Mouse (Mus musculus) limb, embryonic 14.5 days (tissue): ENCODE results near the gene Srgap1. TPM values are rescaled to one million over a fixed set of nuclear protein-coding genes. Genes with fewer than 3 reads are reported as not detected.
A peak's percentile ranks its signal among the peaks of the same experiment; 100 is the strongest.

Source experiments
- ATAC-seq: fragments of 200-750 bp; cut with Nextera tagmentation; 2 replicates; pipeline ENCODE4 v1.8.0; 2017; ENCODE audit warnings: low read depth, moderate number of reproducible peaks, moderate TSS enrichment; ENCODE audit not compliant: low FRiP score
- DNase-seq: peaks from one replicate; pipeline ENCODE4 v3.0.0-alpha.2; 2015; ENCODE audit warnings: low spot score
- H3K27ac ChIP-seq: fragments of 300-500 bp; sonication (generic); replicated peaks from 2 replicates; pipeline ENCODE4 v1.5.1; 2014; ENCODE audit warnings: low read depth, mild to moderate bottlenecking, low read length, moderate library complexity, mixed read lengths
- H3K27me3 ChIP-seq: fragments of 300-500 bp; sonication (generic); 2 replicates; pipeline ENCODE4 v1.6.1; 2014; ENCODE audit warnings: low read length, mixed read lengths; ENCODE audit not compliant: control insufficient read depth, insufficient read depth
- H3K36me3 ChIP-seq: fragments of 300-500 bp; sonication (generic); 2 replicates; pipeline ENCODE4 v1.6.1; 2014; ENCODE audit warnings: mild to moderate bottlenecking, low read length, moderate library complexity, mixed read lengths; ENCODE audit not compliant: control insufficient read depth, insufficient read depth
- H3K4me1 ChIP-seq: fragments of 300-500 bp; sonication (generic); 2 replicates; pipeline ENCODE4 v1.6.1; 2014; ENCODE audit warnings: antibody characterized with exemption, low read length, mixed read lengths; ENCODE audit not compliant: control insufficient read depth, insufficient read depth
- H3K4me2 ChIP-seq: fragments of 300-500 bp; sonication (generic); replicated peaks from 2 replicates; pipeline ENCODE4 v1.6.1; 2014; ENCODE audit warnings: low read depth, mild to moderate bottlenecking, low read length, moderate library complexity; ENCODE audit not compliant: severe bottlenecking
- H3K4me3 ChIP-seq: fragments of 300-500 bp; sonication (generic); replicated peaks from 2 replicates; pipeline ENCODE4 v1.5.1; 2014; ENCODE audit warnings: low read length
- H3K9ac ChIP-seq: fragments of 300-500 bp; sonication (generic); 2 replicates; pipeline ENCODE4 v1.6.1; 2014; ENCODE audit warnings: mild to moderate bottlenecking, low read depth, low read length, moderate library complexity; ENCODE audit not compliant: severe bottlenecking
- H3K9me3 ChIP-seq: fragments of 300-500 bp; sonication (generic); 2 replicates; pipeline ENCODE4 v1.6.1; 2016; ENCODE audit warnings: low read length; ENCODE audit not compliant: control insufficient read depth
- POLR2A ChIP-seq: fragments of 200-500 bp; IDR thresholded peaks from 2 replicates; pipeline ENCODE4 v1.8.0; 2012; ENCODE audit warnings: inconsistent platforms, mild to moderate bottlenecking, moderate library complexity, borderline replicate concordance; ENCODE audit not compliant: insufficient read depth, insufficient read length; ENCODE audit errors: extremely low read depth
- WGBS: fragments of 180-500 bp; shearing (Covaris S2); extraction: QIAGEN DNeasy Blood & Tissue Kit; methylation state at CpG from one replicate; pipeline ENCODE4 v1.1.7; 2014; 5-methylcytosine and 5-hydroxymethylcytosine counted together
- polyA plus RNA-seq, 2 experiments: library from polyadenylated mRNA; depleted of rRNA in 1 of 2; stranded (reverse) in 1 of 2; unstranded in 1 of 2; fragments of >200 nt; fragmentation: Nextera tagmentation in 1 of 2; extraction: Ambion mirVana in 1 of 2; gene quantifications; 2 replicates each; pipeline versions ENCODE4 v1.2.1 to v1.2.3; 2012 to 2014

The Srgap1 gene
- polyA plus RNA-seq, 2 experiments = 9.6 to 18.2 TPM

- Histone ChIP-seq H3K36me3 (no peaks in the 10 kb centered on the region), H3K9me3 (0 out of 2 replicates have a peak, but pooled peaks cover 2% of the 10 kb centered on the region), H3K9ac (no peak overlapping the region), H3K4me1 (peaks cover 21% of the 10 kb centered on the region), H3K4me3 (no peak overlapping the region), H3K27me3 (no peaks in the 10 kb centered on the region), H3K4me2 (no peak overlapping the region), H3K27ac (no peak overlapping the region; the same call in 1 of the 2 replicates)
- no peak for TF ChIP-seq POLR2A
- peak; percentile 83 for DNase-seq
- ATAC-seq = peak; percentile 48
- 36% methylated on average over 10 of the region's 10 CpGs for whole genome bisulfite sequencing
Observed at GRCm38 (mm10) chr10:122018594-122019048, 28.5 kb downstream of the Srgap1 start.

GRCm38 (mm10) chr10:122017743-122018142, 29.4 kb downstream of the Srgap1 start:
- 78% methylated on average over 8 of the region's 8 CpGs for WGBS
- no peak for TF ChIP-seq POLR2A
- no peak overlapping the region for H3K4me2 ChIP-seq
- H3K9me3 ChIP-seq = no peaks in the 10 kb centered on the region
- no peaks in the 10 kb centered on the region for H3K36me3 ChIP-seq
- H3K4me3 ChIP-seq = no peak overlapping the region
- no peak overlapping the region; the same call in 1 of the 2 replicates for H3K27ac ChIP-seq
- H3K27me3 ChIP-seq = no peaks in the 10 kb centered on the region
- H3K9ac ChIP-seq = no peak overlapping the region
- DNase-seq = no peak
- no peak for ATAC-seq
- H3K4me1 ChIP-seq = peaks cover 21% of the 10 kb centered on the region

- 43% methylated on average over 5 of the region's 5 CpGs for WGBS
- 0 out of 2 replicates have a peak, but pooled peaks have one; percentile 41 for ATAC-seq
Observed at GRCm38 (mm10) chr10:122017063-122017462, 30.1 kb downstream of the Srgap1 start.

GRCm38 (mm10) chr10:122016631-122017030, 30.5 kb downstream of the Srgap1 start:
- ATAC-seq (no peak), DNase-seq (no peak)
- no peak for TF ChIP-seq POLR2A
- H3K27me3 ChIP-seq = no peaks in the 10 kb centered on the region
- H3K4me1 ChIP-seq = peaks cover 21% of the 10 kb centered on the region
- no peak overlapping the region for H3K27ac ChIP-seq
- H3K4me2 ChIP-seq = no peak overlapping the region
- WGBS = 93% methylated on average over 3 of the region's 3 CpGs
- H3K9me3 ChIP-seq = no peaks in the 10 kb centered on the region
- H3K4me3 ChIP-seq = no peak overlapping the region
- no peaks in the 10 kb centered on the region for H3K36me3 ChIP-seq
- no peak overlapping the region for H3K9ac ChIP-seq

More at GRCm38 (mm10) chr10:122017063-122017462, 30.1 kb downstream of the Srgap1 start:
- peaks cover 21% of the 10 kb centered on the region for H3K4me1 ChIP-seq
- no peaks in the 10 kb centered on the region for H3K27me3 ChIP-seq
- no peak overlapping the region for H3K4me3 ChIP-seq
- H3K36me3 ChIP-seq = no peaks in the 10 kb centered on the region
- H3K27ac ChIP-seq = no peak overlapping the region
- no peak overlapping the region for H3K9ac ChIP-seq
- DNase-seq = no peak
- H3K4me2 ChIP-seq = no peak overlapping the region
- no peak for TF ChIP-seq POLR2A
- H3K9me3 ChIP-seq = no peaks in the 10 kb centered on the region

- WGBS = 85% methylated on average over 6 of the region's 6 CpGs
- Histone ChIP-seq H3K36me3 (no peaks in the 10 kb centered on the region), H3K9me3 (no peaks in the 10 kb centered on the region), H3K9ac (no peak overlapping the region), H3K4me2 (no peak overlapping the region), H3K27ac (no peak overlapping the region), H3K4me1 (peaks cover 14% of the 10 kb centered on the region), H3K4me3 (no peak overlapping the region), H3K27me3 (no peaks in the 10 kb centered on the region)
- no peak for DNase-seq
- no peak for ATAC-seq
- no peak for TF ChIP-seq POLR2A
Observed at GRCm38 (mm10) chr10:122012321-122012720, 34.8 kb downstream of the Srgap1 start.
